Comparison of ENCODE assay signal across 8 mouse cellular contexts in the genomic region with DNA sequence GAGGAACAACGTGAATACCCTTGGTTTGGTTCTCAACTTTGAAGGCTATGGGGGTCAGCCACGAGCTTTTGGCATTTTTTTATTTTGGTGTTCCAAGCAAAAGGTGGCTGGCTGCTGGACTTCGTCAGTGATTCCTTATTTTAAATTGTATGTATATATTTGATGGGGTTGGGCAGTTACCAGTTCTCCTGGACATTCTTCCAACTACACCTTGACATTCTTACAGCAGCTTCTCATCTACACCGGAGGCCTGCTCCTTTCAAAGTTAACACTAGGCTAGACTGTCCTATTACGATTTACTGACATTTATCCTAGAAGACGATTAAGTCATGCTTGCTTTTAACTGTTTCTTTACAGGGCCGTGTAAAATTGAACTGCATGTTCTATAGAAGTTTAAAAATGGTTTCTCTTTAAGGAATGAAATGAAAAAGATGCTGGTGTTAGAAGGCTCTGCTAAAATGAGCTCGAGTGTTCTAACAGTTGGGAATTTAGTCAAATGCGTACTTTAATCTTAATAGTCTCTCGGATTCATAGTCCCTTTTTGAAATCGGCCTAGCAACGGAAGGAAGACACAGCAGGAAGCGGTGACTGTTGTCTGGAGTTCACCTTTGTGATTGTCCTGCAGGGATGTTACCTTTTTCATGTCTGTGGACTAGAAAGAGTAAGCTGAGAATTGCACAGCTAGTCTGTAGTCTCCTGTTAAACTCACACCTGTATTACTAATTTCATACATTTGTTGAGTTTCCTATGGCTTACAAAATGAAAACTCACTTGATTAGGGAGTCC. TPM values are rescaled to one million over a fixed set of nuclear protein-coding genes. Genes with fewer than 3 reads are reported as not detected.
DNase-seq lines count a peak whose midpoint lies in the region; ATAC-seq and TF ChIP-seq lines count a peak whose summit lies in the region.

No protein-coding gene starts in this region.

- H3K4me2 ChIP-seq in limb, embryonic 14.5 days (replicated peaks; ENCODE audit: low read depth, low read length, severe bottlenecking): peak overlapping the region; percentile 71
- H3K4me2 ChIP-seq in stomach, embryonic 16.5 days (ENCODE audit: low read depth, low read length): peak overlapping the region; percentile 93

- DNase-seq in cerebellum, adult 9-10 months: peak; percentile 48
- no peak for DNase-seq in cerebellum, adult 11 months
- DNase-seq in spleen, adult 2 months (ENCODE audit: low read depth in 1 of 2, low spot score in 2 of 2): no peak
- no peak for DNase-seq in spleen, postnatal 4 days (ENCODE audit: low spot score in 2 of 2)
- no peak for DNase-seq in limb, embryonic 14.5 days (ENCODE audit: low spot score)
- DNase-seq in urinary bladder, adult 2 months (ENCODE audit: low spot score): no peak
- no peak for DNase-seq in thymus, adult 2 months

- 40% methylated on average over 13 of the region's 13 CpGs for WGBS in spleen, adult 2 months
- WGBS in limb, embryonic 14.5 days: 43% methylated on average over 13 of the region's 13 CpGs
- 41% methylated on average over 13 of the region's 13 CpGs for WGBS in stomach, embryonic 16.5 days
- 34% methylated on average over 13 of the region's 13 CpGs for WGBS in thymus, adult 2 months

- no peaks in the 10 kb centered on the region; the same call in 1 of the 2 replicates for H3K27me3 ChIP-seq in spleen, adult 2 months (ENCODE audit: control insufficient read depth, insufficient read depth, low read length)
- H3K27me3 ChIP-seq in limb, embryonic 14.5 days (ENCODE audit: control insufficient read depth, insufficient read depth, low read length): no peaks in the 10 kb centered on the region
- H3K27me3 ChIP-seq in stomach, embryonic 16.5 days (ENCODE audit: control insufficient read depth, insufficient read depth, low read length): no peaks in the 10 kb centered on the region
- no peaks in the 10 kb centered on the region for H3K27me3 ChIP-seq in thymus, adult 2 months (ENCODE audit: control insufficient read depth, insufficient read depth, low read length)

- peaks cover 7% of the 10 kb centered on the region; the same call in 1 of the 2 replicates for H3K4me1 ChIP-seq in spleen, adult 2 months (ENCODE audit: control insufficient read depth, insufficient read depth, insufficient read length)
- H3K4me1 ChIP-seq in limb, embryonic 14.5 days (ENCODE audit: control insufficient read depth, insufficient read depth, low read length): peaks cover 13% of the 10 kb centered on the region
- peaks cover 8% of the 10 kb centered on the region for H3K4me1 ChIP-seq in stomach, embryonic 16.5 days (ENCODE audit: control insufficient read depth, insufficient read depth, low read length)
- peaks cover 11% of the 10 kb centered on the region for H3K4me1 ChIP-seq in thymus, adult 2 months (replicated peaks; ENCODE audit: control insufficient read depth, insufficient read depth, low read length)

- no peak for TF ChIP-seq CTCF in spleen, adult 2 months (IDR thresholded peaks at IDR 0.05; ENCODE audit: extremely low read depth, insufficient read depth, insufficient read length, insufficient replicate concordance)
- TF ChIP-seq CTCF in thymus, adult 2 months (IDR thresholded peaks at IDR 0.05; ENCODE audit: borderline replicate concordance, control insufficient read depth, extremely low read depth, insufficient read depth, low read length, poor library complexity): no peak

- H3K9me3 ChIP-seq in limb, embryonic 14.5 days (ENCODE audit: control insufficient read depth, low read length): no peaks in the 10 kb centered on the region
- H3K9me3 ChIP-seq in stomach, embryonic 16.5 days (replicated peaks; ENCODE audit: control insufficient read depth, low read length): no peaks in the 10 kb centered on the region

- H3K9ac ChIP-seq in limb, embryonic 14.5 days (ENCODE audit: low read depth, low read length, severe bottlenecking): peak overlapping the region; percentile 80
- H3K9ac ChIP-seq in stomach, embryonic 16.5 days (ENCODE audit: low read length): peak overlapping the region; percentile 96

- TF ChIP-seq POLR2A in spleen, adult 2 months (IDR thresholded peaks at IDR 0.05; ENCODE audit: low read depth, low read length): no peak
- no peak for TF ChIP-seq POLR2A in limb, embryonic 14.5 days (IDR thresholded peaks at IDR 0.05; ENCODE audit: borderline replicate concordance, extremely low read depth, insufficient read depth, insufficient read length)
- no peak for TF ChIP-seq POLR2A in thymus, adult 2 months (IDR thresholded peaks at IDR 0.05; ENCODE audit: control insufficient read depth, extremely low read depth, insufficient read depth, low read length, poor library complexity)

- no peak overlapping the region for H3K27ac ChIP-seq in spleen, adult 2 months (ENCODE audit: insufficient read depth, low read length)
- no peak overlapping the region for H3K27ac ChIP-seq in limb, embryonic 14.5 days (replicated peaks; ENCODE audit: low read depth, low read length)
- no peak overlapping the region for H3K27ac ChIP-seq in stomach, embryonic 16.5 days (ENCODE audit: low read length)
- H3K27ac ChIP-seq in thymus, adult 2 months (ENCODE audit: control insufficient read depth, insufficient read depth, low read length): no peak overlapping the region

- no peaks in the 10 kb centered on the region; the same call in 1 of the 2 replicates for H3K36me3 ChIP-seq in spleen, adult 2 months (ENCODE audit: control insufficient read depth, insufficient read depth, low read length)
- H3K36me3 ChIP-seq in limb, embryonic 14.5 days (ENCODE audit: control insufficient read depth, insufficient read depth, low read length): no peaks in the 10 kb centered on the region
- no peaks in the 10 kb centered on the region for H3K36me3 ChIP-seq in stomach, embryonic 16.5 days (ENCODE audit: control insufficient read depth, insufficient read depth, low read length)
- no peaks in the 10 kb centered on the region for H3K36me3 ChIP-seq in thymus, adult 2 months (ENCODE audit: control insufficient read depth, insufficient read depth, low read length)

- peak overlapping the region; percentile 81; the same call in 1 of the 2 replicates for H3K4me3 ChIP-seq in spleen, adult 2 months (ENCODE audit: extremely low read depth, insufficient read depth, insufficient read length)
- H3K4me3 ChIP-seq in limb, embryonic 14.5 days (replicated peaks; ENCODE audit: low read length): peak overlapping the region; percentile 74
- H3K4me3 ChIP-seq in stomach, embryonic 16.5 days (replicated peaks; ENCODE audit: low read length): peak overlapping the region; percentile 75
- H3K4me3 ChIP-seq in thymus, adult 2 months (ENCODE audit: control insufficient read depth, insufficient read depth, low read length): no peak overlapping the region

- no peak for ATAC-seq in limb, embryonic 14.5 days (ENCODE audit: low FRiP score, low read depth)
- ATAC-seq in stomach, embryonic 16.5 days (ENCODE audit: insufficient read depth, low FRiP score): no peak

RNA-seq across cellular contexts. Expression of a gene that starts 1.2 kb away (rescaled TPM):
- 6.9 and 7.9 TPM in 2 replicates for polyA plus RNA-seq in spleen, adult 2 months (2012; rRNA removed)
- polyA plus RNA-seq in limb, embryonic 14.5 days (2012; rRNA removed): 18.4 TPM in 2 replicates
- polyA plus RNA-seq in limb, embryonic 14.5 days (2014; fragmentation: Nextera tagmentation; extraction: Ambion mirVana): 21.2 and 27.3 TPM in 2 replicates
- 7.9 and 8.7 TPM in 2 replicates for polyA plus RNA-seq in stomach, embryonic 16.5 days (2015; fragmentation: Nextera tagmentation; extraction: Ambion mirVana)
- 20.3 and 26.2 TPM in 2 replicates for polyA plus RNA-seq in urinary bladder, adult 2 months (2012; rRNA removed)
- 4.8 and 6.4 TPM in 2 replicates for polyA plus RNA-seq in thymus, adult 2 months (2012; rRNA removed)
